In genomic region chr9:84193405-84193804, GRCm38 (mm10) we compare ENCODE assay signal across 34 mouse cellular contexts.
"Had no signal": no experiment of that assay in that cellular context is flagged by ENCODE, and none has a peak within 500 bp of the region (broad histone marks: within the 10 kb centered on the region; RNA-seq: fewer than 3 reads in every experiment).

No protein-coding gene starts in this region.

- H3K4me3 ChIP-seq: heart, embryonic 10.5 days; heart, embryonic 12.5 days; heart, embryonic 13.5 days; heart, embryonic 15.5 days; hindbrain, embryonic 10.5 days; hindbrain, embryonic 12.5 days; hindbrain, embryonic 13.5 days; hindbrain, embryonic 15.5 days; intestine, embryonic 15.5 days; kidney, embryonic 15.5 days; layer of hippocampus, adult 2 months; left cerebral cortex, adult 2 months had no signal

- H3K4me2 ChIP-seq: heart, embryonic 11.5 days; heart, embryonic 12.5 days; heart, embryonic 13.5 days; heart, embryonic 15.5 days; hindbrain, embryonic 12.5 days; hindbrain, embryonic 13.5 days; hindbrain, embryonic 14.5 days; hindbrain, embryonic 15.5 days; intestine, embryonic 15.5 days; kidney, embryonic 15.5 days had no signal

- DNase-seq: heart, postnatal 10 days; heart, postnatal 14 days; heart, postnatal 36 days; heart, postnatal 4 days; kidney, adult 18-20 months; kidney, adult 2 months; kidney, adult 8-10 months; kidney, adult 9 months; kidney, postnatal 10 days; kidney, postnatal 14 days; kidney, postnatal 25 days; kidney, postnatal 36 days; kidney, postnatal 4 days; layer of hippocampus, adult 9-11 months; layer of hippocampus, postnatal 36 days had no signal

- H3K27ac ChIP-seq: heart, embryonic 10.5 days; heart, embryonic 13.5 days; heart, embryonic 15.5 days; hindbrain, embryonic 10.5 days; hindbrain, embryonic 12.5 days; hindbrain, embryonic 13.5 days; hindbrain, embryonic 14.5 days; hindbrain, embryonic 15.5 days; intestine, embryonic 15.5 days; kidney, embryonic 15.5 days; kidney, postnatal 0 days; layer of hippocampus, adult 2 months; left cerebral cortex, adult 2 months had no signal

- H3K9ac ChIP-seq: heart, embryonic 12.5 days; heart, embryonic 13.5 days; heart, embryonic 15.5 days; hindbrain, embryonic 12.5 days; hindbrain, embryonic 13.5 days; hindbrain, embryonic 14.5 days; hindbrain, embryonic 15.5 days; intestine, embryonic 15.5 days; kidney, embryonic 15.5 days had no signal

- ATAC-seq: hindbrain, embryonic 16.5 days; inflammation-experienced regulatory T-cells, adult 6 months; intestine, embryonic 15.5 days; intestine, embryonic 16.5 days; intestine, postnatal 0 days had no signal

- H3K4me1 ChIP-seq: heart, embryonic 10.5 days; heart, embryonic 12.5 days; heart, embryonic 13.5 days; heart, embryonic 15.5 days; hindbrain, embryonic 10.5 days; hindbrain, embryonic 12.5 days; hindbrain, embryonic 13.5 days; hindbrain, embryonic 15.5 days; intestine, embryonic 15.5 days; kidney, embryonic 15.5 days had no signal

- H3K36me3 ChIP-seq: heart, embryonic 10.5 days; heart, embryonic 12.5 days; heart, embryonic 13.5 days; heart, embryonic 15.5 days; hindbrain, embryonic 10.5 days; hindbrain, embryonic 12.5 days; hindbrain, embryonic 13.5 days; hindbrain, embryonic 15.5 days; intestine, embryonic 15.5 days; kidney, embryonic 15.5 days had no signal

- H3K9me3 ChIP-seq: heart, embryonic 10.5 days; heart, embryonic 12.5 days; heart, embryonic 13.5 days; heart, embryonic 15.5 days; hindbrain, embryonic 10.5 days; hindbrain, embryonic 12.5 days; hindbrain, embryonic 13.5 days; hindbrain, embryonic 15.5 days; intestine, embryonic 15.5 days; kidney, embryonic 15.5 days had no signal

- H3K27me3 ChIP-seq: heart, embryonic 12.5 days; heart, embryonic 13.5 days; heart, embryonic 15.5 days; hindbrain, embryonic 12.5 days; hindbrain, embryonic 13.5 days; hindbrain, embryonic 15.5 days; intestine, embryonic 15.5 days; kidney, embryonic 15.5 days had no signal
